Mouse (Mus musculus): ENCODE measurements at regions not wholly inside any gene's neighbourhood (a gene's known extent, or its start where the extent isn't known, plus 50 kb on each side); places are given as distances from the start of the nearest gene placed in this dataset.

- no peak for TF ChIP-seq CTCF (IDR thresholded peaks at IDR 0.05; ENCODE audit: borderline replicate concordance, control insufficient read depth, extremely low read depth, insufficient read depth, low read length, poor library complexity)
- no peak for TF ChIP-seq POLR2A (IDR thresholded peaks at IDR 0.05; ENCODE audit: control insufficient read depth, extremely low read depth, insufficient read depth, low read length, poor library complexity)
These were observed 94.6 kb upstream of the 2210010C04Rik start for GRCm38 (mm10) chr6:41129906-41130305.

Data from thymus, adult 2 months (tissue).